ENCODE assay signal across 16 mouse cellular contexts in genomic region chr7:79232048-79232447, GRCm38 (mm10). TPM values are rescaled to one million over a fixed set of nuclear protein-coding genes. Genes with fewer than 3 reads are reported as not detected.
DNase-seq lines count a peak whose midpoint lies in the region; ATAC-seq lines count a peak whose summit lies in the region.
"Had no signal": no experiment of that assay in that cellular context is flagged by ENCODE, and none has a peak within 500 bp of the region (broad histone marks: within the 10 kb centered on the region; RNA-seq: fewer than 3 reads in every experiment).

No protein-coding gene starts in this region.

- DNase-seq in lung, postnatal 36 days, result peak; percentile 32
- no peak for DNase-seq in lung, postnatal 4 days
- DNase-seq in adrenal gland, adult 2 months, result no peak
- no peak for DNase-seq in kidney, adult 11 months
- DNase-seq: adrenal gland, postnatal 10 days; cerebellum, adult 18-20 months; cerebellum, adult 9-11 months; cerebellum, postnatal 36 days; forebrain, postnatal 0 days; gastrocnemius, postnatal 14 days; heart, adult 18-20 months; heart, postnatal 14 days had no signal

- peak; percentile 55 for ATAC-seq in common myeloid progenitor, adult 5-6 weeks (replicated peaks; ENCODE audit: low read depth, poor library complexity, severe bottlenecking)
- ATAC-seq in megakaryocyte progenitor cell, adult 5-6 weeks (replicated peaks; ENCODE audit: poor library complexity), result peak; percentile 68
- ATAC-seq: forebrain, embryonic 13.5 days; forebrain, postnatal 0 days; intestine, embryonic 15.5 days had no signal

RNA-seq across cellular contexts. Expression of gene Abhd2, which starts 41.0 kb away (rescaled TPM):
- 28.3 and 32.5 TPM in 2 replicates for total RNA-seq in common myeloid progenitor, adult 5-6 weeks (2017)
- 58.0 and 60.4 TPM in 2 replicates for total RNA-seq in megakaryocyte progenitor cell, adult 5-6 weeks (2015)
- 28.3 and 30.2 TPM in 2 replicates for total RNA-seq in megakaryocyte progenitor cell, adult 5-6 weeks (2017)
- 1,000 to 10,000 TPM; 1,164 to 1,465 TPM for total RNA-seq in adrenal gland, adult 2 months (2021)
- polyA plus RNA-seq in adrenal gland, adult 2 months (2012; rRNA removed), result 187 and 262 TPM in 2 replicates

Comparison
In these comparisons a context has a peak if more than half of its experiments do, and no peak if none do; other contexts are left out.
1. RNA of gene Abhd2, which starts 41.0 kb away (total RNA-seq): 1,164 to 1,465 TPM in adrenal gland, adult 2 months; 28.3 to 60.4 TPM in megakaryocyte progenitor cell, adult 5-6 weeks and 28.3 to 32.5 TPM in common myeloid progenitor, adult 5-6 weeks; every median in the first group is over 10 times any median in the second.